In the genomic region with DNA sequence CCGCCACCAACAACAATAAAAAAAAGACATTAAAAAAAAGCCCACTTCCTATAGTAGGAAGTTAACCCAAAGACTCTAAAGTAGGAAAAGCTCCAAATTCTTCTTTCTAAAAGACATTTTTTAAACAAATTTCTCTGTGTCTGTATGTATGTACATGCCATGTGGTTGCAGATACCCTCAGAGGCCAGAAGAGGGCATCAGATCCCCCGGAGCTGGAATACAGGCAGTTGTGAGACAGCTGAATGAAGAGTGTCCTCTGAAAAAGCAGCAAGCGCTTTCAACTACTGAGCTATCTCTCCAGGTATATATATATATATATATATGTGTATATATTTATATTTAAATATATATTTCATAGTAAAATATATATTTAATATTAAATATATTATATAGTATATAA, we compare ENCODE assay signal across 12 mouse cellular contexts. TPM values are rescaled to one million over a fixed set of nuclear protein-coding genes. Genes with fewer than 3 reads are reported as not detected.
DNase-seq lines count a peak whose midpoint lies in the region; ATAC-seq and TF ChIP-seq lines count a peak whose summit lies in the region.
"Had no signal": no experiment of that assay in that cellular context is flagged by ENCODE, and none has a peak within 500 bp of the region (broad histone marks: within the 10 kb centered on the region; RNA-seq: fewer than 3 reads in every experiment).

No protein-coding gene starts in this region.

- 0 out of 2 replicates have a peak, but pooled peaks cover 3% of the 10 kb centered on the region for H3K27me3 ChIP-seq in lung, embryonic 14.5 days (ENCODE audit: insufficient read depth, low read length)
- H3K27me3 ChIP-seq in Patski, result peaks cover 9% of the 10 kb centered on the region
- H3K27me3 ChIP-seq: embryonic facial prominence, embryonic 15.5 days; hindbrain, embryonic 15.5 days had no signal

- no peaks in the 10 kb centered on the region for H3K9me3 ChIP-seq in lung, embryonic 14.5 days (ENCODE audit: low read depth, low read length)
- H3K9me3 ChIP-seq: embryonic facial prominence, embryonic 15.5 days; hindbrain, embryonic 15.5 days had no signal

- no peak overlapping the region for H3K4me2 ChIP-seq in lung, embryonic 14.5 days
- H3K4me2 ChIP-seq: embryonic facial prominence, embryonic 15.5 days; heart, embryonic 11.5 days; hindbrain, embryonic 15.5 days had no signal

- DNase-seq in embryo, embryonic 10.5 days (ENCODE audit: low spot score), result peak; percentile 54
- no peak for DNase-seq in embryo, embryonic 9.5 days (ENCODE audit: extremely low spot score)
- peak; percentile 35 for DNase-seq in lung, embryonic 14.5 days
- DNase-seq in lung, postnatal 4 days, result no peak
- no peak for DNase-seq in Patski (ENCODE audit: low read depth, low spot score)
- DNase-seq in gastrocnemius, postnatal 14 days, result no peak
- DNase-seq: cerebellum, adult 11-12 months had no signal

- H3K36me3 ChIP-seq in lung, embryonic 14.5 days (ENCODE audit: insufficient read depth), result no peaks in the 10 kb centered on the region
- H3K36me3 ChIP-seq: embryonic facial prominence, embryonic 15.5 days; hindbrain, embryonic 15.5 days had no signal

- no peak overlapping the region for H3K9ac ChIP-seq in lung, embryonic 14.5 days
- H3K9ac ChIP-seq: embryonic facial prominence, embryonic 15.5 days; hindbrain, embryonic 15.5 days had no signal

- POLR2A ChIA-PET in Patski (lab: Charles Lee), result no interaction called here

- in situ Hi-C loops in Patski (cut with MboI; ENCODE audit: low pct_unique_long_range_greater_than_20kb), result no loop called here

- peak; percentile 16 for TF ChIP-seq CTCF in lung, embryonic 14.5 days (IDR thresholded peaks at IDR 0.05; ENCODE audit: low read depth)
- peak; percentile 35 for TF ChIP-seq CTCF in Patski (IDR thresholded peaks at IDR 0.05)

- H3K27ac ChIP-seq in lung, embryonic 14.5 days (ENCODE audit: low read depth), result no peak overlapping the region
- H3K27ac ChIP-seq: embryonic facial prominence, embryonic 15.5 days; hindbrain, embryonic 15.5 days had no signal

- intact Hi-C loops in gastrocnemius, postnatal 14 days (cut with DNase I; ENCODE audit: low total_unique reads), result no loop called here

- CTCF ChIA-PET in Patski (lab: Charles Lee), result no interaction called here

- no peak for ATAC-seq in lung, embryonic 14.5 days (ENCODE audit: insufficient read depth)
- ATAC-seq in Patski, result no peak
- ATAC-seq in megakaryocyte, adult 5-6 weeks (ENCODE audit: poor library complexity, severe bottlenecking), result peak; percentile 61
- no peak for ATAC-seq in erythroid progenitor cell, adult 5-6 weeks (replicated peaks; ENCODE audit: low FRiP score, poor library complexity, severe bottlenecking)

- H3K4me3 ChIP-seq in lung, embryonic 14.5 days (ENCODE audit: low read depth, low read length), result no peak overlapping the region
- H3K4me3 ChIP-seq: embryonic facial prominence, embryonic 15.5 days; hindbrain, embryonic 15.5 days had no signal

- WGBS in lung, embryonic 14.5 days, result 86% methylated on average over 3 of the region's 3 CpGs

- 0 out of 2 replicates have a peak, but pooled peaks cover 3% of the 10 kb centered on the region for H3K4me1 ChIP-seq in lung, embryonic 14.5 days (ENCODE audit: insufficient read depth)
- H3K4me1 ChIP-seq: embryonic facial prominence, embryonic 15.5 days; hindbrain, embryonic 15.5 days had no signal

RNA-seq across cellular contexts. Expression of a gene that starts 31.1 kb away (rescaled TPM):
- polyA plus RNA-seq in lung, embryonic 14.5 days (2014; fragmentation: Nextera tagmentation; extraction: Ambion mirVana), result 1.7 and 2.1 TPM in 2 replicates
- polyA plus RNA-seq in Patski (2021), result not detected
- total RNA-seq in megakaryocyte, adult 5-6 weeks (2015), result not detected in 2 replicates
- total RNA-seq in megakaryocyte, adult 5-6 weeks (2017), result not detected in 2 replicates
- total RNA-seq in gastrocnemius, postnatal 14 days (2021), result under 1 TPM; 0.04 to 0.11 TPM
- not detected in 2 replicates for total RNA-seq in erythroid progenitor cell, adult 5-6 weeks (2015; ENCODE audit: low replicate concordance)
- not detected in 2 replicates for total RNA-seq in erythroid progenitor cell, adult 5-6 weeks (2017; ENCODE audit: low replicate concordance)

Comparison
In these comparisons a context has a peak if more than half of its experiments do, and no peak if none do; other contexts are left out.
1. DNase-seq: peak in embryo, embryonic 10.5 days (single experiment) and lung, embryonic 14.5 days (single experiment); none in embryo, embryonic 9.5 days (single experiment), lung, postnatal 4 days (0 of 2), Patski (single experiment) and gastrocnemius, postnatal 14 days (single experiment).